Mouse (Mus musculus) retina, embryonic 14.5 days (tissue): Measurements from ENCODE around the gene Arl14ep.

ENCODE experiments used
- DNase-seq: peaks from one replicate; pipeline ENCODE4 v3.0.0-alpha.2; 2015; ENCODE audit warnings: low spot score

The Arl14ep gene

GRCm38 (mm10) chr2:106954975-106955374 lies 19.2 kb downstream of the Arl14ep start:
- no peak for DNase-seq

- DNase-seq, result no peak
These were observed 31.8 kb downstream of the Arl14ep start for GRCm38 (mm10) chr2:106942451-106942850.

- DNase-seq, result no peak
These were observed 38.5 kb downstream of the Arl14ep start for GRCm38 (mm10) chr2:106935681-106936080.

- DNase-seq, result no peak
These were observed 44.3 kb downstream of the Arl14ep start for GRCm38 (mm10) chr2:106929906-106930305.
